Mouse (Mus musculus): ENCODE measurements around the gene Tmem205. TPM values are rescaled to one million over a fixed set of nuclear protein-coding genes. Genes with fewer than 3 reads are reported as not detected.

Tmem205 gene
- polyA plus RNA-seq, 1 experiment from 2014 or later = 54.0 TPM

- 71% methylated on average over 6 of the region's 6 CpGs for WGBS
- H3K9me3 ChIP-seq (ENCODE audit: control insufficient read depth, low read length) = no peaks in the 10 kb centered on the region
- H3K36me3 ChIP-seq (ENCODE audit: control insufficient read depth, insufficient read depth, low read length) = no peaks in the 10 kb centered on the region; the same call in 1 of the 2 replicates
- peak overlapping the region; percentile 46; the same call in 1 of the 2 replicates for H3K4me3 ChIP-seq (ENCODE audit: low read length)
- no peaks in the 10 kb centered on the region for H3K27me3 ChIP-seq (ENCODE audit: control insufficient read depth, insufficient read depth, low read length)
- peaks cover 9% of the 10 kb centered on the region for H3K4me1 ChIP-seq (ENCODE audit: control insufficient read depth, insufficient read depth, low read length)
- ATAC-seq (ENCODE audit: low FRiP score, low TSS enrichment) = no peak
- H3K4me2 ChIP-seq (replicated peaks; ENCODE audit: low read depth, low read length) = peak overlapping the region; percentile 67
- no peak overlapping the region for H3K27ac ChIP-seq (ENCODE audit: low read depth, low read length)
- peak overlapping the region; percentile 65 for H3K9ac ChIP-seq (ENCODE audit: low read depth, low read length)
Observed at GRCm38 (mm10) chr9:21926155-21926554, 1.2 kb downstream of the Tmem205 start.

- H3K36me3 ChIP-seq (ENCODE audit: control insufficient read depth, insufficient read depth, low read length) = no peaks in the 10 kb centered on the region; the same call in 1 of the 2 replicates
- WGBS = 94% methylated on average over 1 of the region's 1 CpGs
- H3K27me3 ChIP-seq (ENCODE audit: control insufficient read depth, insufficient read depth, low read length) = no peaks in the 10 kb centered on the region
- no peak overlapping the region for H3K27ac ChIP-seq (ENCODE audit: low read depth, low read length)
- no peak overlapping the region for H3K9ac ChIP-seq (ENCODE audit: low read depth, low read length)
- no peak overlapping the region for H3K4me3 ChIP-seq (ENCODE audit: low read length)
- no peak overlapping the region for H3K4me2 ChIP-seq (replicated peaks; ENCODE audit: low read depth, low read length)
- H3K9me3 ChIP-seq (ENCODE audit: control insufficient read depth, low read length) = no peaks in the 10 kb centered on the region
- H3K4me1 ChIP-seq (ENCODE audit: control insufficient read depth, insufficient read depth, low read length) = peaks cover 9% of the 10 kb centered on the region
- no peak for ATAC-seq (ENCODE audit: low FRiP score, low TSS enrichment)
Observed at GRCm38 (mm10) chr9:21925506-21925905, 1.9 kb downstream of the Tmem205 start.

DNA sequence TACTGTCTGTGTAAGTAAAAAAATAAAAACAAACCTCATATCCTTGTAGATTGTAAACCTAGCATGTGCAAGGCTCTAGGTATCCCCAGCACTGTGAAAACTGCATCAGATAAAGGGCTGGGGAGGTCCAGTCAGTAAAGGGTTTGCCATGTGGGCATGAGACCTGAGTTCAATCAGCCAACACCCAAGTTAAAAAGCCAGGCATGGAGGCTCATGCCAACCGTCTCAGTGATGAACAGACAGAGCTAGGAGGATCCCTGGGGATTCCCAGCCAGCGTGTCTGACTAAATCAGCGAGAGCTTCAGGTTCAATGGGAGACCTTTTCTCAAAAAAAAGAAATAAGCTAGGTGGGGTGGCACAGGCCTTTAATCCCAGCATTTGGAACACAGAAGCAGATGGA is 2.3 kb downstream of the Tmem205 start:
- no peak overlapping the region for H3K9ac ChIP-seq (ENCODE audit: low read depth, low read length)
- no peaks in the 10 kb centered on the region for H3K9me3 ChIP-seq (ENCODE audit: control insufficient read depth, low read length)
- peaks cover 9% of the 10 kb centered on the region for H3K4me1 ChIP-seq (ENCODE audit: control insufficient read depth, insufficient read depth, low read length)
- 94% methylated on average over 3 of the region's 3 CpGs for WGBS
- H3K27ac ChIP-seq (ENCODE audit: low read depth, low read length) = no peak overlapping the region
- H3K27me3 ChIP-seq (ENCODE audit: control insufficient read depth, insufficient read depth, low read length) = no peaks in the 10 kb centered on the region
- H3K4me2 ChIP-seq (replicated peaks; ENCODE audit: low read depth, low read length) = no peak overlapping the region
- ATAC-seq (ENCODE audit: low FRiP score, low TSS enrichment) = no peak
- H3K36me3 ChIP-seq (ENCODE audit: control insufficient read depth, insufficient read depth, low read length) = no peaks in the 10 kb centered on the region; the same call in 1 of the 2 replicates
- no peak overlapping the region for H3K4me3 ChIP-seq (ENCODE audit: low read length)

GRCm38 (mm10) chr9:21924099-21924493 is 3.3 kb downstream of the Tmem205 start:
- Histone ChIP-seq H3K9ac (ENCODE audit: low read depth, low read length) (no peak overlapping the region), H3K4me1 (ENCODE audit: control insufficient read depth, insufficient read depth, low read length) (peaks cover 9% of the 10 kb centered on the region), H3K4me2 (replicated peaks; ENCODE audit: low read depth, low read length) (no peak overlapping the region), H3K27ac (ENCODE audit: low read depth, low read length) (no peak overlapping the region; the same call in 1 of the 2 replicates), H3K36me3 (ENCODE audit: control insufficient read depth, insufficient read depth, low read length) (no peaks in the 10 kb centered on the region; the same call in 1 of the 2 replicates), H3K4me3 (ENCODE audit: low read length) (no peak overlapping the region), H3K9me3 (ENCODE audit: control insufficient read depth, low read length) (no peaks in the 10 kb centered on the region), H3K27me3 (ENCODE audit: control insufficient read depth, insufficient read depth, low read length) (no peaks in the 10 kb centered on the region)
- 0 out of 2 replicates have a peak, but pooled peaks have one; percentile 11 for ATAC-seq (ENCODE audit: low FRiP score, low TSS enrichment)
- WGBS = 62% methylated on average over 6 of the region's 6 CpGs

DNA sequence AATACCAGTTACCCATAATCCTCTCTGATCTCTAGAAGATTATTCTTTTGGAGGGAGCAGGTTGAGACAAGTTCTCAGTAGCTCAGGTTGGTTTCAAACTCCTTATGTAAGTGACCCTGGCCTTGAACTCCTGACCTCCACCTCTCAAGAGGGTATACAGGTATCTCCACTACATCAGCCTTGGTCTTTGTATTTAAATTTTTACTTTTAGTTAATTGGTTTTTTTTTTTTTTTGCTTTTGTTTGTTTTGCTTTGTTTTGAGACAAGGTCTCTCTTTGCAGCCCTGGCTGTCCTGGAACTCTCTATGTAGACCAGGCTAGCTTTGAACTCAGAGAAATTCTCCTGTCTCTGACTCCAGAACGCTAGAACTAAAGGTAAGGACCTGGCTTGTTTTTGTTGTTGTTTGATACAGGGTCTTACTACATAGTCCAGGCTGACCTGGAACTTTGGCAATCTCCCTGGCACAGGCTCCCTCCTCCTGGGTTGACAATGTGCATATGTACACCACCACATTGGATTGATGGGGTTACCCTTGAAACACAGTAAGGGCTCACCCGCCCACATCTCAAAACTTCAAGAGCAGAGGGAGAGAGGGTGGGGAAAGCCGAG is 3.8 kb downstream of the Tmem205 start:
- peaks cover 9% of the 10 kb centered on the region for H3K4me1 ChIP-seq (ENCODE audit: control insufficient read depth, insufficient read depth, low read length)
- H3K4me2 ChIP-seq (replicated peaks; ENCODE audit: low read depth, low read length) = no peak overlapping the region
- no peak overlapping the region for H3K4me3 ChIP-seq (ENCODE audit: low read length)
- H3K36me3 ChIP-seq (ENCODE audit: control insufficient read depth, insufficient read depth, low read length) = no peaks in the 10 kb centered on the region; the same call in 1 of the 2 replicates
- 59% methylated on average over 3 of the region's 3 CpGs for WGBS
- no peak overlapping the region for H3K9ac ChIP-seq (ENCODE audit: low read depth, low read length)
- H3K27ac ChIP-seq (ENCODE audit: low read depth, low read length) = no peak overlapping the region; the same call in 1 of the 2 replicates
- no peaks in the 10 kb centered on the region for H3K9me3 ChIP-seq (ENCODE audit: control insufficient read depth, low read length)
- no peak for ATAC-seq (ENCODE audit: low FRiP score, low TSS enrichment)
- H3K27me3 ChIP-seq (ENCODE audit: control insufficient read depth, insufficient read depth, low read length) = no peaks in the 10 kb centered on the region

GRCm38 (mm10) chr9:21923036-21923435 is 4.3 kb downstream of the Tmem205 start:
- Histone ChIP-seq H3K9ac (ENCODE audit: low read depth, low read length) (no peak overlapping the region), H3K27me3 (ENCODE audit: control insufficient read depth, insufficient read depth, low read length) (no peaks in the 10 kb centered on the region), H3K4me1 (ENCODE audit: control insufficient read depth, insufficient read depth, low read length) (peaks cover 9% of the 10 kb centered on the region), H3K4me2 (replicated peaks; ENCODE audit: low read depth, low read length) (no peak overlapping the region), H3K36me3 (ENCODE audit: control insufficient read depth, insufficient read depth, low read length) (no peaks in the 10 kb centered on the region; the same call in 1 of the 2 replicates), H3K27ac (ENCODE audit: low read depth, low read length) (no peak overlapping the region), H3K9me3 (ENCODE audit: control insufficient read depth, low read length) (no peaks in the 10 kb centered on the region), H3K4me3 (ENCODE audit: low read length) (no peak overlapping the region)
- 92% methylated on average over 4 of the region's 4 CpGs for WGBS
- ATAC-seq (ENCODE audit: low FRiP score, low TSS enrichment) = no peak

DNA sequence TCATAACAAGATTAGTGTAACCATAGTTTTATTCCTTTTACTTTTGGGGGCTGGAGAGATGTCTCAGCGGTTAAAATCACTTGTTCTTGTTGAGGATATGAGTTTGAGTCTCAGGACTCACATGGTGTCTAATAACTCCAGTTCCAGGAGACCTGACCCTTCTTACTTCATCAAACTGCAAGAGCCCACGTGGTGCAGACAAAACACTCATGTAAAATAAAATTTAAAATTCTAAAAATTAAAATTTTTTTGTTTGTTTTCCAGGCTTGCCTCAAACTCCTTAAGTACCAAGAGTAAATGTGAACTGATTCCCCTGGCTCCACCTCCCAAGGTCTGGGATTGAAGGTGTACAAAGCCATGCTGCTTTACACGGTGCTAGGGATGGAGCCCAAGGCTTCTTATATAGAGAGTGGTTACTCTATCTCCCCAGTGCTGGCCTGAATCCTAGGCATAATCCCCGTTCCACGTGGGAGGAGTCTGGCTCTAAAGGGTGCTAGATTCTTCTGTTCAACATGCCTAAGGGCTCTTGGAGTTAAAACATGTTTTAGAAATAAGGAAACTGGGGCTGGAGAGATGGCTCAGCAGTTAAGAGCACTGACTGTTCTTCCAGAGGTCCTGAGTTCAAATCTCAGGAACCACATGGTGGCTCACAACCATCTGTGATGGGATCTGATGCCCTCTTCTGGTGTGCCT is 8.5 kb downstream of the Tmem205 start:
- Histone ChIP-seq H3K27me3 (ENCODE audit: control insufficient read depth, insufficient read depth, low read length) (peaks cover 4% of the 10 kb centered on the region; the same call in 1 of the 2 replicates), H3K9ac (ENCODE audit: low read depth, low read length) (no peak overlapping the region), H3K4me2 (replicated peaks; ENCODE audit: low read depth, low read length) (peak overlapping the region; percentile 98), H3K27ac (ENCODE audit: low read depth, low read length) (no peak overlapping the region), H3K4me3 (ENCODE audit: low read length) (peak overlapping the region; percentile 66), H3K9me3 (ENCODE audit: control insufficient read depth, low read length) (no peaks in the 10 kb centered on the region), H3K36me3 (ENCODE audit: control insufficient read depth, insufficient read depth, low read length) (no peaks in the 10 kb centered on the region), H3K4me1 (ENCODE audit: control insufficient read depth, insufficient read depth, low read length) (no peaks in the 10 kb centered on the region)
- 20% methylated on average over 5 of the region's 5 CpGs for WGBS
- ATAC-seq (ENCODE audit: low FRiP score, low TSS enrichment) = no peak

DNA sequence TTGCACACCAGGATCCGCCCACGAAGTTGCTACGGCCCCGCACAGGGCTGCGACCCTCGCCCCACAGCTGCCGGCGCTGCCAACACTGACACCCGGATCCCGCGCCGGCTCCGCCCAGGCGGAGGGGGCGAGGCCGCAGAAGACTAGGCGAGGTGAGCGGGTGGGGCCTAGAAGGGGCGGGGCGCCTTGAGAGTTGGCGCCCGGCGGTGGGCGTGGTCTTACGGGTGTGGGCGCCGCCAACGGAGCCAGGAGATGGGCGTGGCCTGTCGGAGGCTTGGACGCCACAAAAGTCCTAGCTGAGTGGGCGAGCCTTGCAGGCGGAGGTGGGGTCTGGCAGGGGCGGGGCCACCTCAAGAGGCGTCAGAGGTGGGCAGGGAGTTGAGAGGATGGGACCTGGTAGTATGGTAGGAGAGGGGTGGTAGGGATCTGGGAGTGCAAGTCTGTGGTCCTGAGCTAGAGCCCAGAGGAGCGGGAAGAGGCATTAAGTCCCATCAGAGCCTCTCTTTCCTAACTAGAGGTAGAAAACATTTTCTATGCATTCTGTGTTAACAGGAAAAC is 9.2 kb downstream of the Tmem205 start, which contains the start of gene Rab3d:
Gene Rab3d, minus strand, starts transcription at position 158 of the 558 bp plus-strand sequence.
- Histone ChIP-seq H3K36me3 (ENCODE audit: control insufficient read depth, insufficient read depth, low read length) (no peaks in the 10 kb centered on the region), H3K27ac (ENCODE audit: low read depth, low read length) (no peak within 1 kb of the TSS), H3K27me3 (ENCODE audit: control insufficient read depth, insufficient read depth, low read length) (peaks cover 4% of the 10 kb centered on the region; the same call in 1 of the 2 replicates), H3K4me1 (ENCODE audit: control insufficient read depth, insufficient read depth, low read length) (no peaks in the 10 kb centered on the region), H3K9ac (ENCODE audit: low read depth, low read length) (peak within 1 kb of the TSS; percentile 67), H3K9me3 (ENCODE audit: control insufficient read depth, low read length) (no peaks in the 10 kb centered on the region), H3K4me3 (ENCODE audit: low read length) (peak within 1 kb of the TSS; percentile 66), H3K4me2 (replicated peaks; ENCODE audit: low read depth, low read length) (peak within 1 kb of the TSS; percentile 98)
- peak; percentile 96 for ATAC-seq (ENCODE audit: low FRiP score, low TSS enrichment)
- 0% methylated on average over 34 of the region's 36 CpGs for WGBS

All from kidney, embryonic 14.5 days (tissue).